Mouse (Mus musculus) erythroblast, embryonic 14.5 days (primary cell): ENCODE measurements around the gene Zscan2.

Experiments
- GATA1 ChIP-seq: IDR thresholded peaks from 2 replicates; pipeline ENCODE4 v1.6.1; 2012; ENCODE audit warnings: low read length, inconsistent platforms, mixed read lengths
- TAL1 ChIP-seq: IDR thresholded peaks from 3 replicates; pipeline ENCODE4 v1.6.1; 2012; ENCODE audit warnings: low read length, inconsistent platforms, mixed read lengths

DNA sequence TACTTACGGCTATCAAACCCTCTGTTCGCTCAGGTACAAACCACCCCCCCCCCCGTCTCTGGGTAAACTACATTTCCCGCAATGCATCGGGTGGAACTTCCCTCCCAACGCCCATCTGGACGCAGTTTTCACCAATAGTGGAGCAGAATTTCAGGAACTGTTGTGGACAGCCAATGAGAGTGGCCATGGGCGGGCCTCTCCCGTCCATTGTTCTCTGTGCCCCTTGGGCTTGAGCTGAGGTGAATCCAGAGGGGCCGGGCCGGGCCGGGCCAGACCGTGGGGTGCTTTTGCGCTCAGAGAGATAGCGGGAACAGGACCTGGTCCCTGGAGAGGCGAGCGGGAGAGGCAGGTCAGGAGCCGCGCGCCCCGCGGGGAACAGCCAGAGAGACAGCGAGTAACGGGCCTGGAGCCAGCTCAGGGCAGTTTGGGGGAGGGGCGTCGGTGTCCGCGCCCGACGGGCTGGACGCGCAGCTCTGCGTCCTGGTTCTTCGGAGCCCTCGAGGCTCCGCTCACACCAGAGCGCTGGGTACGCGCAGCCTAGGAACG, at the start of gene Zscan2:
- TF ChIP-seq GATA1 (no peak), TAL1 (no peak)
